Mouse (Mus musculus) left cerebral cortex, adult 18-20 months (tissue): ENCODE measurements at regions not wholly inside any gene's neighbourhood (a gene's known extent, or its start where the extent isn't known, plus 50 kb on each side); places are given as distances from the start of the nearest gene placed in this dataset.

Source experiments
- DNase-seq, 2 experiments: peaks; one replicate each; pipeline ENCODE4 v3.0.0; 2021 to 2022; ENCODE audit warnings: low spot score in 2 of 2, mixed read lengths in 1 of 2

GRCm38 (mm10) chr11:41852813-41853212 lies 147.8 kb downstream of the Gabrg2 start:
- DNase-seq: no peak

- no peak for DNase-seq
Observed at GRCm38 (mm10) chr11:41825978-41826679, 174.5 kb downstream of the Gabrg2 start.

- DNase-seq: peak in 1 of 2 experiments; percentile 8
Observed at GRCm38 (mm10) chr11:41818014-41818413, 182.6 kb downstream of the Gabrg2 start.

GRCm38 (mm10) chr11:41812996-41813395 lies 187.7 kb downstream of the Gabrg2 start:
- no peak for DNase-seq

- no peak for DNase-seq
Observed at GRCm38 (mm10) chr11:41808897-41809296, 191.8 kb downstream of the Gabrg2 start.

- DNase-seq: no peak
Observed at GRCm38 (mm10) chr11:41792206-41792605, 208.5 kb downstream of the Gabrg2 start.
